Mouse (Mus musculus): ENCODE data around the gene Lrrc31. TPM values are rescaled to one million over a fixed set of nuclear protein-coding genes. Genes with fewer than 3 reads are reported as not detected.
"Not testable (repeated sequence)": the region's sequence is repeated elsewhere in the genome, so short reads cannot be mapped to it uniquely, and the experiment has no call there.

Gene Lrrc31
- not detected for total RNA-seq (2021)
- long read RNA-seq, experiment 1, result 0 reads
- long read RNA-seq, experiment 2, result 0 reads

- not testable (repeated sequence) for DNase-seq
Observed at GRCm38 (mm10) chr3:30699711-30700505, at the start of gene Lrrc31. TSS of gene Lrrc31 (minus strand) at chr3:30699843.

GRCm38 (mm10) chr3:30748316-30748715, 48.7 kb upstream of the Lrrc31 start:
- DNase-seq, result no peak

- DNase-seq, result no peak
Observed at GRCm38 (mm10) chr3:30746006-30746405, 46.4 kb upstream of the Lrrc31 start, which contains the start of gene Samd7. TSS of gene Samd7 (plus strand) at chr3:30746293.

GRCm38 (mm10) chr3:30742891-30743290, 43.2 kb upstream of the Lrrc31 start:
- no peak for DNase-seq

- peak; percentile 62 to 64 for DNase-seq
Observed at GRCm38 (mm10) chr3:30741306-30741705, 41.7 kb upstream of the Lrrc31 start.

- DNase-seq, result no peak
Observed at GRCm38 (mm10) chr3:30736809-30737208, 37.2 kb upstream of the Lrrc31 start.

- no peak for DNase-seq
Observed at GRCm38 (mm10) chr3:30729046-30729445, 29.4 kb upstream of the Lrrc31 start.

GRCm38 (mm10) chr3:30727209-30727608, 27.6 kb upstream of the Lrrc31 start:
- peak; percentile 50 to 64 for DNase-seq

- DNase-seq, result no peak
Observed at GRCm38 (mm10) chr3:30725514-30725913, 25.9 kb upstream of the Lrrc31 start.

GRCm38 (mm10) chr3:30724848-30725465, 25.3 kb upstream of the Lrrc31 start:
- DNase-seq, result no peak

GRCm38 (mm10) chr3:30724105-30724824, 24.6 kb upstream of the Lrrc31 start:
- DNase-seq, result no peak

- DNase-seq, result no peak
Observed at GRCm38 (mm10) chr3:30723179-30723578, 23.5 kb upstream of the Lrrc31 start.

GRCm38 (mm10) chr3:30722461-30722860, 22.8 kb upstream of the Lrrc31 start:
- DNase-seq, result no peak

GRCm38 (mm10) chr3:30722036-30722435, 22.4 kb upstream of the Lrrc31 start:
- DNase-seq, result no peak

- DNase-seq, result no peak
Observed at GRCm38 (mm10) chr3:30718649-30719048, 19.0 kb upstream of the Lrrc31 start.

- DNase-seq, result peak in 1 of 2 experiments; percentile 15
Observed at GRCm38 (mm10) chr3:30713334-30713733, 13.7 kb upstream of the Lrrc31 start.

- DNase-seq, result no peak
Observed at GRCm38 (mm10) chr3:30710191-30710590, 10.5 kb upstream of the Lrrc31 start.

- no peak for DNase-seq
Observed at GRCm38 (mm10) chr3:30706614-30707276, 7.1 kb upstream of the Lrrc31 start.

GRCm38 (mm10) chr3:30705977-30706376, 6.3 kb upstream of the Lrrc31 start:
- no peak for DNase-seq

GRCm38 (mm10) chr3:30697891-30698290, 1.8 kb downstream of the Lrrc31 start:
- no peak for DNase-seq

GRCm38 (mm10) chr3:30696346-30696745, 3.3 kb downstream of the Lrrc31 start:
- peak; percentile 54 to 74 for DNase-seq

- DNase-seq, result no peak
Observed at GRCm38 (mm10) chr3:30695661-30696060, 4.0 kb downstream of the Lrrc31 start.

All from adrenal gland, postnatal 36 days (tissue).